Mouse (Mus musculus): ENCODE results near the gene Tmem217. TPM values are rescaled to one million over a fixed set of nuclear protein-coding genes. Genes with fewer than 3 reads are reported as not detected.

Gene Tmem217
- polyA plus RNA-seq, 1 experiment: not detected

DNA sequence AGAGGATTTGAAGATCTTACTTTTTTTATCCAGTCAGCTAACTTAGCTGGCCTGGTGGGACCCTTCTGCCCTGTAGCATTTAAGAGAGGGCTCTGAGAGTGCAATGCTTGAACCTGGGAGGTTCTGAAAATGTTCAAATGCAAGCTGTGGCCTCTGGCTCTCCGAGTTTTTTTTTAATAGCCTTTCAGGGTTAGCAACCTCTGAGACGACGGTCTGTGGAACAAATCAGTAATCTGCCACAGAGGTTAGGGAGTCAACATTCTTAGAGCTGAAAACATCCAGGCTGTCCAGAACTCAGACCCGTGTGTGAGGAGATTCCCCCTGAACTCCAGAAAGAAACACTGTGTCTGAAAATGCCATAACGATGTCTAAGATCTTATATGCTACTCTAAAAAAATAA is 6.3 kb upstream of the Tmem217 start:
- no peaks in the 10 kb centered on the region for H3K79me2 ChIP-seq (ENCODE audit: control insufficient read depth, insufficient read depth)
- H3K27me3 ChIP-seq (ENCODE audit: control insufficient read depth, insufficient read depth, insufficient read length): no peaks in the 10 kb centered on the region
- H3ac ChIP-seq (ENCODE audit: control insufficient read depth, insufficient read length, low read depth): no peak overlapping the region
- TF ChIP-seq USF1 (IDR thresholded peaks at IDR 0.05; ENCODE audit: low read depth) (no peak), CTCF (IDR thresholded peaks at IDR 0.05; ENCODE audit: control insufficient read depth, insufficient read depth, insufficient read length) (no peak), MAX (IDR thresholded peaks at IDR 0.05) (no peak), MYOD1 (IDR thresholded peaks at IDR 0.05; ENCODE audit: control insufficient read depth, insufficient read length, low read depth) (no peak), FOSL1 (IDR thresholded peaks at IDR 0.05; ENCODE audit: insufficient read depth, low read length, poor library complexity, severe bottlenecking) (no peak), CEBPB (IDR thresholded peaks at IDR 0.05; ENCODE audit: low read depth) (no peak), MYOG (IDR thresholded peaks at IDR 0.05; ENCODE audit: control insufficient read depth, extremely low read depth, insufficient read length) (no peak)
- H3K4me3 ChIP-seq (ENCODE audit: insufficient read depth, poor library complexity, severe bottlenecking): no peak overlapping the region
- H3K36me3 ChIP-seq (ENCODE audit: control insufficient read depth, insufficient read depth): no peaks in the 10 kb centered on the region
- peaks cover under 1% of the 10 kb centered on the region for H3K79me3 ChIP-seq (ENCODE audit: low read depth)

DNA sequence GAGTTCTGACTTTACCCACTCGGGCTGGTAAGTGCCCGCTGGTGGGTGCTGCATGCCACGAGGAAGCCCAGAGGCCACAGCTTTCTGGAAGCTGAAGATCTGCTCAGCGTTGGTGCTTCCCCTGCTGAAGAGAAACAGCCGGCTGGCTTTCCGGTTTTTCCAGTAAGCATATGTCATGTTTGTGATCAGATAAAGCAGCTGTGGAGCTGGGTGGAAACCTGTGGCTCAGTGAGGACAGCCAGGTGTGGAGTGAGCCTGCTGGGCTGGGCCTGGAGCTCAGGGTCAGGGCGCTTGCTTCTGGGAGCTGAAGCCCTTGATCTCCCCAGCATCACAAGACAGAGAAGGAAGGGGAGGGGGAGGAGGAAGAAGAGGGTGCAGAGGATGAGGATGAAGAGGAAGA is 4.7 kb upstream of the Tmem217 start:
- H3K79me2 ChIP-seq (ENCODE audit: control insufficient read depth, insufficient read depth): no peaks in the 10 kb centered on the region
- H3K27me3 ChIP-seq (ENCODE audit: control insufficient read depth, insufficient read depth, insufficient read length): no peaks in the 10 kb centered on the region
- TF ChIP-seq MYOG (IDR thresholded peaks at IDR 0.05; ENCODE audit: control insufficient read depth, extremely low read depth, insufficient read length): no peak
- no peak for TF ChIP-seq MAX (IDR thresholded peaks at IDR 0.05)
- TF ChIP-seq CTCF (IDR thresholded peaks at IDR 0.05; ENCODE audit: control insufficient read depth, insufficient read depth, insufficient read length): no peak
- no peak for TF ChIP-seq FOSL1 (IDR thresholded peaks at IDR 0.05; ENCODE audit: insufficient read depth, low read length, poor library complexity, severe bottlenecking)
- no peak for TF ChIP-seq CEBPB (IDR thresholded peaks at IDR 0.05; ENCODE audit: low read depth)
- TF ChIP-seq USF1 (IDR thresholded peaks at IDR 0.05; ENCODE audit: low read depth): no peak
- no peak for TF ChIP-seq MYOD1 (IDR thresholded peaks at IDR 0.05; ENCODE audit: control insufficient read depth, insufficient read length, low read depth)
- H3K79me3 ChIP-seq (ENCODE audit: low read depth): peaks cover 2% of the 10 kb centered on the region
- H3ac ChIP-seq (ENCODE audit: control insufficient read depth, insufficient read length, low read depth): no peak overlapping the region
- no peak overlapping the region for H3K4me3 ChIP-seq (ENCODE audit: insufficient read depth, poor library complexity, severe bottlenecking)
- H3K36me3 ChIP-seq (ENCODE audit: control insufficient read depth, insufficient read depth): no peaks in the 10 kb centered on the region

DNA sequence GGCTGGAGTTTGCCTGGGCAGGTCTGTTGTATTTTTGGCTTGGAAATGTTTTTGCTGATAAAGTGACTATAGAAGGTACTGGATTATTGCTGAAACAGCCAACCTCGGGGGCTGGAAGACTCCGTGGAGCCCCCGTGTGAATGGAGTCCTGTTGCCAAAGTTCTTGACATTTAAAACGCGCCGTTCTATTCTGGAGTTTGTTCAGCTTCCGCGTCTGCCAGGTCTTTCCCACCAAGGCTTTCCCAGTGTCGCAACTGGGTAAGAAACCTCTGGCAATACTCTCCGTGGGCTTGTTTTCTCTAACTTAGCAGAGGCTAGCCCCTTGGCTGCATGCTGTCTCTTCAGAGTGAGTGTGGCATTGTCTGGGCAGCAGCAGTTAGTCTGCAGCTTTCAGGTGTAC is 4.3 kb upstream of the Tmem217 start:
- H3K36me3 ChIP-seq (ENCODE audit: control insufficient read depth, insufficient read depth): no peaks in the 10 kb centered on the region
- peaks cover 1% of the 10 kb centered on the region for H3K79me2 ChIP-seq (ENCODE audit: control insufficient read depth, insufficient read depth)
- H3ac ChIP-seq (ENCODE audit: control insufficient read depth, insufficient read length, low read depth): no peak overlapping the region
- TF ChIP-seq USF1 (IDR thresholded peaks at IDR 0.05; ENCODE audit: low read depth) (no peak), MYOG (IDR thresholded peaks at IDR 0.05; ENCODE audit: control insufficient read depth, extremely low read depth, insufficient read length) (no peak), CTCF (IDR thresholded peaks at IDR 0.05; ENCODE audit: control insufficient read depth, insufficient read depth, insufficient read length) (no peak), FOSL1 (IDR thresholded peaks at IDR 0.05; ENCODE audit: insufficient read depth, low read length, poor library complexity, severe bottlenecking) (no peak), MYOD1 (IDR thresholded peaks at IDR 0.05; ENCODE audit: control insufficient read depth, insufficient read length, low read depth) (no peak), CEBPB (IDR thresholded peaks at IDR 0.05; ENCODE audit: low read depth) (no peak), MAX (IDR thresholded peaks at IDR 0.05) (no peak)
- no peak overlapping the region for H3K4me3 ChIP-seq (ENCODE audit: insufficient read depth, poor library complexity, severe bottlenecking)
- H3K79me3 ChIP-seq (ENCODE audit: low read depth): peaks cover 2% of the 10 kb centered on the region
- no peaks in the 10 kb centered on the region for H3K27me3 ChIP-seq (ENCODE audit: control insufficient read depth, insufficient read depth, insufficient read length)

DNA sequence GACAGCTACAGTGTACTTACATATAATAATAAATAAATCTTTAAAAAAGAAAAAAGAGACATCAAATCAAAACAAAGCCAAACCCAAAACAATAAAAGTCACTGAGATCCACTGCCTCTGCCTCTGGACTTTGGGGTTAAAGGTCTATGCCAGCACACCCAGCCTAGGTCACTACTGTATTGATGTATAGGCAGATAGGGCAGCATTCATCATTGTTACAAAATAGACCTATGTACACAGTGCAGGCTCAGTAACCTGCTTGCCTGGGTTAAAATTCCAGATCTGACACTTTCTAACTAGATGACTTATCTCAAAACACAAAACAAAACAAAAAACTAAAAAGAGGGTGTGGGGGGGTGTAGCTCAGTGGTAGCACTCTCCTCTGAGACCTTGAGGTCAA is 2.0 kb upstream of the Tmem217 start:
- Histone ChIP-seq H3K79me2 (ENCODE audit: control insufficient read depth, insufficient read depth) (peaks cover 19% of the 10 kb centered on the region), H3ac (ENCODE audit: control insufficient read depth, insufficient read length, low read depth) (no peak overlapping the region), H3K27me3 (ENCODE audit: control insufficient read depth, insufficient read depth, insufficient read length) (no peaks in the 10 kb centered on the region), H3K4me3 (ENCODE audit: insufficient read depth, poor library complexity, severe bottlenecking) (no peak overlapping the region), H3K36me3 (ENCODE audit: control insufficient read depth, insufficient read depth) (no peaks in the 10 kb centered on the region), H3K79me3 (ENCODE audit: low read depth) (peaks cover 6% of the 10 kb centered on the region)
- TF ChIP-seq MYOG (IDR thresholded peaks at IDR 0.05; ENCODE audit: control insufficient read depth, extremely low read depth, insufficient read length) (no peak), USF1 (IDR thresholded peaks at IDR 0.05; ENCODE audit: low read depth) (no peak)

DNA sequence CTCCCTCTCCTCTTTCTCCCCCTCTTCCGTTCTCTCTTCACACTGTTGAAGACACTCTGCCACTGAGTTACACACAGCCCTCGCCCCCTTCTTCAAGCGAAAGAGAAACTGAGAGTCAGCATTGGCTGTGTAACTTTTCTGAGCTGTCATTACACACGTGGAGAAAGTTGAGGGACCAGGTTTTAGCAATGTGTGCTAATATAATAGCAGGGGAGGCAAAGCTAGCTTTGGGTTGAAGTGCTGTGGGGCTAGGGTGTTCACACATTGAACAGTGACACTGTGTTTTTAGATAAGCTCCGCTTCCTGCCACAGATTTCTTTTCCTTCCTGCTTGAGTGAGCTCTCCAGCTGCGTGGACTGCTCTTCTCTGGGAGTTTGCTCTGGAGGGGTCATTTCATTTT is 1.2 kb downstream of the Tmem217 start:
- Histone ChIP-seq H3ac (ENCODE audit: control insufficient read depth, insufficient read length, low read depth) (no peak overlapping the region), H3K4me3 (ENCODE audit: insufficient read depth, poor library complexity, severe bottlenecking) (no peak overlapping the region), H3K79me2 (ENCODE audit: control insufficient read depth, insufficient read depth) (peaks cover 19% of the 10 kb centered on the region), H3K27me3 (ENCODE audit: control insufficient read depth, insufficient read depth, insufficient read length) (no peaks in the 10 kb centered on the region), H3K79me3 (ENCODE audit: low read depth) (peaks cover 6% of the 10 kb centered on the region), H3K36me3 (ENCODE audit: control insufficient read depth, insufficient read depth) (no peaks in the 10 kb centered on the region)
- no peak for TF ChIP-seq MYOG (IDR thresholded peaks at IDR 0.05; ENCODE audit: control insufficient read depth, extremely low read depth, insufficient read length)
- TF ChIP-seq MYOD1 (IDR thresholded peaks at IDR 0.05; ENCODE audit: control insufficient read depth, insufficient read length, low read depth): no peak
- TF ChIP-seq FOSL1 (IDR thresholded peaks at IDR 0.05; ENCODE audit: insufficient read depth, low read length, poor library complexity, severe bottlenecking): no peak
- no peak for TF ChIP-seq CEBPB (IDR thresholded peaks at IDR 0.05; ENCODE audit: low read depth)
- TF ChIP-seq USF1 (IDR thresholded peaks at IDR 0.05; ENCODE audit: low read depth): no peak
- no peak for TF ChIP-seq CTCF (IDR thresholded peaks at IDR 0.05; ENCODE audit: control insufficient read depth, insufficient read depth, insufficient read length)
- TF ChIP-seq MAX (IDR thresholded peaks at IDR 0.05): no peak
